Mouse (Mus musculus): ENCODE results near the gene Pstk.

GRCm38 (mm10) chr7:131409321-131409987 lies 38.5 kb downstream of the Pstk start:
- no peak for TF ChIP-seq CTCF (IDR thresholded peaks at IDR 0.05; ENCODE audit: low read depth, low read length)
- no peak for TF ChIP-seq POLR2A (IDR thresholded peaks at IDR 0.05; ENCODE audit: insufficient read depth, low read length)

Data from ES-Bruce4 (cell line).